Mouse (Mus musculus) heart, postnatal 0 days (tissue): ENCODE data around the gene Plac9b.
"Not testable (repeated sequence)": the region's sequence is repeated elsewhere in the genome, so short reads cannot be mapped to it uniquely, and the experiment has no call there.

Experiments
- CTCF ChIP-seq: IDR thresholded peaks from 2 replicates; pipeline ENCODE4 v1.5.1; 2016; ENCODE audit warnings: antibody characterized with exemption, control low read depth, low read depth
- EP300 ChIP-seq: IDR thresholded peaks from 2 replicates; pipeline ENCODE4 v1.6.1; 2016; ENCODE audit warnings: antibody characterized with exemption, low read depth

DNA sequence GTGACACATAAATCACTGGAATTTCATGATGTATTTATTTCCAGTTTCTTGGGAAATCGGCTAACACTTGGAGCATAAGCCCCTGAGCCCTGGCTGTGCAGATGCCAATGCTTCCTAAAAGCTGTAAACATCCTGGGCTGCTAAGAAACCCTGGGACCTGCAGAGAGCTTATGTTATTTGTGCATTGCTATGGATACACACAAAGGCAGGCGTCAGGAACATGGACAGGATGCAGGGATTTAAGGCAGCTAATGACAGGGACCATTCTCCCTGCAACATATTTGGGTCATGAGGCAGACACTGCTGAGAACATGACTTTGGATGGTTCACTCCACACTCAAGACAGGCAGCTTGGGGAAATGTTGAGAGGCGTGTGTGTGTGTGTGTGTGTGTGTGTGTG is 15.6 kb upstream of the Plac9b start:
- not testable (repeated sequence) for TF ChIP-seq CTCF, EP300
